Mouse (Mus musculus): ENCODE data around the gene H2-Ab1. TPM values are rescaled to one million over a fixed set of nuclear protein-coding genes. Genes with fewer than 3 reads are reported as not detected.

H2-Ab1 gene
- total RNA-seq, 4 experiments from 2014 or later = 62.4 to 146 (median 115) TPM

DNA sequence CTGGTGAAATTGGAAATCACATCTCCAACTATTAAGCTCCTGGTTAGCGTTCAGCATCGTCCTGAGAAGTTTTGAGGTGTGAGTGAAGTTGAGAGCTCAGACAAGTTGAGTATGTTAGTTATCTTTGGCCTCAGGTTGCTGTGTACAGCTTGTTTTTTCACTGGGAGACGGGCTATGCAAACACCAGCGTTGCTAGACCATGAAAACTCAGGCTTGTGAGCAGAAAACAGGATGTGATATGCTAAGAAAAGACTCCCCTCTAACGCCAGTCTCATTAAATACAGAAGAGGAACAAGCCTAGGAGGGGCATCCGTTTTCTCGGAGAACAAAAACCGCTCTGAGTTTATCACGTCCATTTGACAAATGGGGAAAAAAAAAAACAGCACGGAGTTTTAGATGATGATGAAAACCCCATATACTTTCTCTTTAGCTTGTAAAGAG is 17.9 kb upstream of the H2-Ab1 start:
- DNase-seq = no peak

DNA sequence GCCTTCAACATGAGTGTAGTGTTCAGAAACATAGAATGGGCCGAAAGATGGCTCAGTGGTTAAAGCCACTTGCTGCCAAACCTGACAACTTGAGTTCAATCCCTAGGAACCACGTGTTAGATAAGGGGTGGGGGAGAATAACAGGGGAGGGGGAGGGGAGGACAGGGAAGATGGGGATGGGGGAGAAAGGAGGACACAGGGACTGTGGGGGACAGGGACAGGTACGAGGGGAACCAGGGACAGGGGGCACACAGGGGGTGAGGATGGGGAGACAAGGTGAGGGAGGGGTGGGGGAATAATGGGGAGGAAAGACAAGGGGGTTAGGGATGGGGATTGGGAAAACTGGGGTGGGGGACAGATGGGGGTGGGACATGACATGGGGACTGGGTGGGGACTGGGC is 17.1 kb upstream of the H2-Ab1 start:
- DNase-seq = no peak

DNA sequence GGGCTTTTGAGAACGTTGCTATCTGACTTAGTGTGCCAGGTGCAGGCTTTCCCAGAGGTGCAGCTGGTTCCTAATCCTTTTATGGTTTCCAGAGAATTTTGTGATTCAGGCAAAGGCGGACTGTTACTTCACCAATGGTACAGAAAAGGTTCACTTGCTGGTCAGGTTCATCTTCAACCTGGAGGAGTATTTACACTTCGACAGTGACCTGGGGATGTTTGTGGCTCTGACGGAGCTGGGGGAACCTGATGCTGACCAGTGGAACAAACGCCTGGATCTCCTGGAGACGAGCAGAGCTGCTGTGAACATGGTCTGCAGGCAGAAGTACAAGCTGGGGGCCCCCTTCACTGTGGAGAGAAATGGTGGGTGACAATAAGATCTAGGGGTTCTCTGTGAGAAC is 16.6 kb upstream of the H2-Ab1 start:
- DNase-seq = no peak

DNA sequence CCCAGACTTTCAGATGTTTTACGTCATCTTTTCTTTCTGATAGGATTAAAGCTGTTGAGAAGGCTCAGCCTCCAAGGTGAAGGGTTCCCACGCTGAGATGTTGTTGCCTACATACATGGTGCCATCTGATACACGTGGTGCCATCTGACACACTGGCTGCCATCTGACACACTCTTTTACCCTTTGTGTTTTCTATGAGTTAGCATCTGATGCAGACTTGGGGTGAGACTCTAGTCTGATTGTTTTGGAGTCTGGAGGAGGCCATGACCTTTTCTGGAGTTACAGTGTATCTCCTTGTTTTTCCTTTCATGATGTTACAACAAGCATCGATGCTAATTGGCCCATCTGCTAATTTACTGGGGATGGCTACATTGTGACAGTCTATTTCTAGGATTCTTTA is 12.8 kb upstream of the H2-Ab1 start:
- DNase-seq = no peak

DNA sequence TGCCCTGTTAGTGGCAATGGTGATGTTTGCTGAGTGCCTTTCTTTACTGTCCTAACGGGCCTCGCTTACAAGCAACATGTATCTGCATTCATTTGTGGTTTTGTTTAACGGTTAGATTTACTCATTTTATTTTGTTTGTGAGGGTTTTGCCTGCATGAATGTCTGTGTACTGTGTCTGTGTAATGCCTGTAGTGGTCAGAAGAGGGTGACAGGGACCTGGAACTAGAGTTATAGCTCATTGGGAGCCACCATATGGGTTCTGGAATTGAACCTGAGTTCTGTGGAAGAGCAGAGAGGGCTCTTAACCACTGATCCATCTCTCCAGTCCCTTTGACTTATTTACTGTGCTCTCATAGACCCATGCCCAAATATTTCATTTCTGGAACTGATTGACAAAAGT is 10.4 kb upstream of the H2-Ab1 start:
- DNase-seq = no peak

DNA sequence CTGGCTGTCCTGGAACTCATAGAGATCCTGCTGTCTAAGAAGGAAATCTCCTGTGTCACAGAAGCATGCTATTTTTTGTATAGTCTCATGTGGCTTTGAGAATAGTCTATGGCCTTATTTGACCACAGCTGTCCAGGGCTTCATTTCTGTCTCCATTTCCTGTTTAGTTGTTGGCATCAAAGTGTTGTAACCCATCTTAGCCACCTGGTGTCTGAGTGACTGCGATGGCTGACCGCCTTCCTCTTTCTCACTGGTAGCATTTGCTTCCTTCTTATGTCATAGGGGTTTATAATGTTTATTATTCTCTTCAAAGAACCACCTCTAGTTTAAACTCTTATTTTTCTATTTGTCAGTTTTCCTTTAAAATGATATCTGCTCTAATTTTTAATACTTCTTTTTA is 8.7 kb upstream of the H2-Ab1 start:
- no peak for DNase-seq

DNA sequence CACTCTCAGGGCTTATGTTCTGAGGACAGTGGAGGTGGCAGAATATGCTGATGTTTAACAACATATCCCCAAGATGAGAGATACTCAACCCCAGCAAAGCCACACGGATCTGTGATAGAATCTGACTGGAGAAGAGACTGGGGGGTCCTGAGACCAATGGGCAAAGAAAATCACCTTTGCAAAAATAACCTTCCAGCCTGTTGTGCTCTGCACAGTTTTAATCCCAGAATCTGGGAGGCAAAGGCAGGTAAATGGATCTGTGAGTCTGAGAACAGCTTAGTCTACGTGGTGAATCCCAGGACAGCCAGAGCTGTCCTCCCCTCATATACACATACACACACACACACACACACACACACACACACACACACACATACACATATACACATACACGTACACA is 8.1 kb upstream of the H2-Ab1 start:
- no peak for DNase-seq

DNA sequence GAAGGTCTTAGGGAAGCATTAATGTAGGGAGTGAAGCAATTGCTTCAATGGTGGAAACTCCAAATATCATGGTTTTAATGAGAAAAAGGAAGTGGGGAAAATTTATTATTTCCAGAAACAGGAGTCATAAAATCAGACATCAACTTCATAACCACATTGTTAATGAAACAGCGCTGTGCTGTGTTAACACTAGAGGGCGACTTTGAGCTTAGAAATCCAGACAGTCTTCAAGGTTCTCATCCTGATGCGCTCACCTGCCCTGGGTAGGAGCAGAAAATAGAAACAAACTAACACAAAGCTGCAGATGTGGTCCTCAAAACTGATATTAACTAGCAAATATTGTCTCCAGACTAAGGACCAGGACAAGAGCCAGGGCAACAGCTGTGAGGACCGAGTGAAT is 7.6 kb upstream of the H2-Ab1 start:
- no peak for DNase-seq

DNA sequence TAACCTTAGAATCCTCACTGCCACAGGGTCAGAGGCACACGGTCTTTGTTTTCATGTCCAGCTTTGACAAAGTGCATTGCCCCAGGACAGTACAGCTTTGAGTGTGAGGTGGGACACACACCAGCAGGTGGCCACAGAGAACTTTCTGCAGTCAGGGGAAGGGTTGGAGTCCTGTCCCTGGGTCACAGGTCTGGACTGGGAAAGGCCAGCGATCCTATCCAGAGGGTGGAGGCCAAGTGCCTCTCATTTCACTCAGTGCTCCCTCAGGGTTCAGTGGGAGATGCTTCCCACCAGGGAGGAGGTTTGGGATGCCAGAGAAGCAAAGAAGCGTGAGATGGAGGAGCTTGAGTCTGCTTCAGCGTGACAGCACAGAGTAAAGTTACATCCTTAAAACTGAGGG is 5.8 kb upstream of the H2-Ab1 start:
- no peak for DNase-seq

DNA sequence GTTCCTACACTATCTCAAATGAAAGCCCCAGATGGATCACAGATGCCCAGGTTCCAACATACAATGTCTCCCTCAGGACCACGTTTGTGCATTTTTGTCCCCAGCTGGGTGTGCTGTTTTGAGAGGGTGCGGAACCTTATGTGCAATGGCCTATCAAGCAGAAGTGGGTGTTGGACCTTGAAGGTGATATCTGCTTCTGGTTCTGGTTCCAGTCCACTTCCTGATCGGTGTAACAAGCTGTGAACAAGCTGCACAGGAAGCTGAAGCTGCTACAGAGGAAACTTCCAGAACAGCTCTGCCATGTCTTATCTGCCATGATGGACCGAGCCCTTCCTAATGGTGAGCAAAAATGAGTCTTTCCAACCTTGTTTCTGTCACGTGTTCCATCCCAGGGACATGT is 988 bp upstream of the H2-Ab1 start:
- no peak for DNase-seq

DNA sequence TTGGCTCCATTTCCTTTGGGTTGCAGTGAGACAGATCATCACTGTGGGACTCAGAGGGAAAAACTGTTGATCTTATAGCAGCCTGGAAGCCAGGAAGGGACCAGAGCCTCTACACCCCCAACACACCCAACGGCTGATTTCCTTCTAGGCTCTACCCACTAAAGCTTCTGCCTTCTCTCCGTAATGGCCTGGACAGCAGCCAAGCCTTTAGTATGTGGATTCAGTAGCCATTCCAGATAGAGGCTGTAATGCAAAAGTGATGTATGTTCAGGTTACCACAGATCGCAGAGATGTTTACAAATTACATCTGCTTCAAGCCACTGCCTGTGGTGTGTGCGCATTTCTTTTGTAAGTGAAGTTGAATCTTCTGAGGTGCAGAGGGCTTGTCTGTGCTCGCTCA is 3.1 kb downstream of the H2-Ab1 start:
- no peak for DNase-seq

DNA sequence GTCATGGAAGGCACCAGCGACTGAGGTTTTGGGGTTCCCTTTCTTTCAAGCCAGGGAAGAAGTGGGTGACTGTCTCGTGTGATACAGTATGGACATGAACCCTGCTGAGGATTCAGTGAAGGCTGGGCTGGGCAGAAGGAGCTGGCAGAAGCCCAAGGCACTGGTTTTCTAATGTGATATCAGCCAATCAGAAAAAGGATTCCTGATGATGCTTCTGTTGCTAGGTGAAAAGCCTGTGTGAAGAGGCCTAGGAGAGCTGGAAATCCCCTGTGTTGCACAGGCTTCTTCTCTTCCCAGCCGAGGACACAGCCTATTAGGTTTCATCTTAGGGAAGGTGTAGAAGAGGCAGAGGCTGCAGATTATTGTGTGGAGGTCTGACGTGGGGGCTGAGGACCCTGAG is 4.0 kb downstream of the H2-Ab1 start:
- DNase-seq = peak; percentile 59

DNA sequence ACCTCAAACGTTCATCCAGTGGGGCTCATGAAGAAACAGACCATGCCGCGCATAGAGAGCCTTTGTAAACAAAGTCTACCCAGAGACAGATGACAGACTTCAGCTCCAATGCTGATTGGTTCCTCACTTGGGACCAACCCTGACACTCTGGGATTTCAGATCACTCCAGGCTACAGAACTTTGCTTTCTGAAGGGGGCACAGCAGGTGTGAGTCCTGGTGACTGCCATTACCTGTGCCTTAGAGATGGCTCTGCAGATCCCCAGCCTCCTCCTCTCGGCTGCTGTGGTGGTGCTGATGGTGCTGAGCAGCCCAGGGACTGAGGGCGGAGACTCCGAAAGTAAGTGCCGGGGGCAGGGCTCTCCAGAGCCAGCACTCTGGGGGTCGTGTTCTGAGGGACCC is 5.6 kb downstream of the H2-Ab1 start:
- DNase-seq = peak; percentile 47

DNA sequence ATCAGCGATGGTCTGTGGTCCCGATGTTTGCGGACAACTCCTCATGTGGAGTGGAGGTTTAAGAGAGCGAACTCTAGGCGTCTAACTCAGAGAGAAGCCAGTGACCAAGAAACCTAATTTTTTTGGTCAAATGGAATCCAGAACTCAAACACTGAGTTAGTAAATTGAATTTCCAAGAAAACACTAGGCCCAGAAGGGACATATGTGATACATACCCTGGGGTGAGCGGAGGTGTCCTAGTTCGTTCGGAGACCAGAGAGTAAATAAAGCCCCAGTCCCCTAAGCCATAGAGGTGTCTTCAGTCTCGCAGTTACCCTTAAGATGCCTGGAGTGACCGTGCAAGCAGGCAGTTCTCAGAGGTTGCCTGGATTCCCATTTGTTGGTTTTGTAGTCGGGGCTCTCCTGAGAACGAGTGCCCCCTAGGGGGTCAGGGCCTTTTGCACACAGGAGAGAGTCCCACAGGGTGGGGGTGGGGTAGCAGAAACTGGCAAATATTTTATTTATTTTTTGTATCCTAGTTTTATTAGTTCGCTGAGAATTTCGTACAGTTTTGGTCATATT is 6.4 kb downstream of the H2-Ab1 start:
- DNase-seq = no peak

DNA sequence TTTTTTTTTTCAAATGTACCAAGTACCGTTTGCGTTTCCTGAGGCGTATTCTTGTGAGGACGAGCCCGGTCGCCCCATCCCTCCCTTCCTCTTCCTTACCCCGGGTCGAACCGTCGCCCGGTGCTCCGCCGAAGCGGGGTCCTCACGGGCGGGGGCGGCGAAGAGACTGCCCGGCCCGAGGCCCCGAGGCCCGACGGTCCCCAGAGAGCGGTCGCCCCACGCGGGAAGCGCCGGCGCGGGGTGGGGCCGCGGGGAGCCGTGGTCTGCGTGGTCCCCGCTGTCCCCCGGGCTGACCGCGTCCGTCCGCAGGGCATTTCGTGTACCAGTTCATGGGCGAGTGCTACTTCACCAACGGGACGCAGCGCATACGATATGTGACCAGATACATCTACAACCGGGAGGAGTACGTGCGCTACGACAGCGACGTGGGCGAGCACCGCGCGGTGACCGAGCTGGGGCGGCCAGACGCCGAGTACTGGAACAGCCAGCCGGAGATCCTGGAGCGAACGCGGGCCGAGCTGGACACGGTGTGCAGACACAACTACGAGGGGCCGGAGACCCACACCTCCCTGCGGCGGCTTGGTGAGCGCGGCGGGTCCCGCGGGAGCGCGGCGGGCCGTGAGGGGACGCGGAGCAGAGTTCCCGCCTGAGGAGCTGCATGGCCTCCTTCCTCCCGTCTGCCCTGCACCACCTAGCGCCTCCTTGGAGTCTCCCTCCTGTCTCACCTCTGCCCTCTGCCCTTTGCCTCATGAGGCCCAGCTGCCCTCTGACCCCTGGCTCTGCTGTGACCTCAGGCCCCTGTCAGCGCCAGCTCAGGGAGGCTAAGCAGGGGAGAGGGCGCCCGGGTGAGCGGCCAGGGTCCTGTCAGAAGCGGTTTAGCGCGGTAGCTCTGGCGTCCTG is 7.2 kb downstream of the H2-Ab1 start:
- DNase-seq = no peak

DNA sequence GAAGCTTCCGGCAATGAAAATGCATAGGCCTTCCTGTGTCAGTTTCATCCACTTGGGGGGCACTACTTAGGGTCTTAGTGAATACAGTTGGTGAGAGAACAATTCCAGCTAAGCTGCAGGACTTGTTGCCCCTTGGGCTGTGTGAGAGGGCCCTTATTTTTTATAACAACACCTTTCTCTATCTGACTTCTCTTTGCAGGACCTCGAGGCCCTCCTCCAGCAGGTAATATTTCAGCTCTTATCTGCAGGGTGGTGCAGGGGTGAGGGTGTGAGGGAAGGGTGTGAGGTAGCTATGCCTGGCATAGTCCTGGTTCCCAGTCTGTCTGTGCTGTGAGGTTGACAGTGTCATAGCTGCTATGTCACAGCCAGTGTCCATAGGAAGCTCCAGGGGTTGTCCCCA is 10.8 kb downstream of the H2-Ab1 start:
- no peak for DNase-seq

DNA sequence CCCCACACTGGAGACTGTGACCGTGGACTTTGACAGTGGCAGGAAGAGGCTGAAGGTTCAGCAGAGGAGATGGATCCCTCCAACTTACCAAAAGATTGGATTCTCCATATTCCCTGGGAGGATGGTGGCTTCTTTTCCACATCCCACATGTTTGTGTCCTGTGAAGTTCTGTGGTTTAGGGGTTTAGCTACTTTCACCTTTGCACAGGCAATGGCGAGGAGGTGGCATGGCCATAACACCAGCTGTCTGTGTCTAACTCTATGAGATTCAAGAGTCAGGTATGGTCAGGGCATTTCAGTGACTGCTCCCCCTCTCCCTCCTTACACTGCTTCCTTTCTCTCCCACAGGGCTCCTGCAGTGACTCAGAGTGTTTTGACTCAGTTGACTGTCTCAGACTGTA is 11.3 kb downstream of the H2-Ab1 start:
- DNase-seq = no peak

DNA sequence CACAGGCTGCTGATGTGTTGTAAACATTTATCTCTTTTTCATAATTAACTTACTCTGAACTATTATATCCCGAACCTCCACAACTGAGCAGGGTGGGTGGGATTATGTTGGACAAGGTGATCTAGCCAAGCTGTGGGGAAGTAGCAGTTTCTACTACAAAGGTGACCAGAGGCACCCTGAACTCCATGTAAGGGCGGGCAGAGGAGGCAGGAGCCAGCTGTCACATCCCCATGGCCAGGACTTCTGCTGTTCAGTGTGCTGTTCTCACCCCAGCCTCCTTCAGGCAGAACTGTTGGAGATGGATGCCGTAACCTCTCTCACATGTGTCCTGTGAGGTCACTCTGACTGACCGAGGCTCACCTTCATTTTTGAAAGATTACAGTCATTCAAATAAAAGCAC is 12.3 kb downstream of the H2-Ab1 start:
- no peak for DNase-seq

DNA sequence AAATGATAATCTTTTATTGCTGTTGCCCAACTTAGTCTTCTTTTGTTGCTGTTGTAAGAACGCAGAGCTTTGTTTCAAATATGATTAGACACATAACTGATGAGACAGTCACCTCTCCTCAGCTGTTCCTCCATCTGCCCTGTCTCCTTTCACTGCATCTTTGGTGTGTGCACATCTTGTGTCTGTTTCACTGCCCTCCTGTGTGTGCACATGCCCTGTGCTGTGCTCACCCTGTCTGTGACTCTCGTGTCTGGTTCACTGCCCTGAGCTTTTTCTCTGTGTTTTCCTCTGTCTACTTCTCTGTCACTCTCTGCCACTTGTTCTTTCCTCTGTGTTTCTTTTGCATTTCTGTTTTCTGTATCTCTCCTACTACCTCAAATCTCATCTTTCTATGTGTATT is 12.7 kb downstream of the H2-Ab1 start:
- no peak for DNase-seq

DNA sequence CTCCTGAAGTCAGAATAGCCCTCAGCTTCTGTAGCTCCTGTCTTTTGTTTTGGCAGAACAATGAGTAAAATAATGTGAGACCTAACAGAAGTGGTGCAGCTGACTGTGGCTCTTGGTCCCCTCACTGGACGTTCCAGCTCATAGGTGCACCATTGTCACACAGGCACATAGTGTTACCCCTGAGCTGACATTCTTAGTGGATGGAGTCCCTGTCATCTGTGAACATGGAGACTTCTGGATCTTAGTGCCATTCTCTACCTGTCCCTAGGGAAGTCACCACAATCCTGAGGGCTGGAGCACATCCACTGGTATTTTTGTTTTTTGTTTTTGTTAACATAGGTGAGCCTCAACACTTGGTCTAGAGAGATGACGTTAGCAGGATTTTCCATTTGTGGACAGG is 13.5 kb downstream of the H2-Ab1 start:
- DNase-seq = no peak

DNA sequence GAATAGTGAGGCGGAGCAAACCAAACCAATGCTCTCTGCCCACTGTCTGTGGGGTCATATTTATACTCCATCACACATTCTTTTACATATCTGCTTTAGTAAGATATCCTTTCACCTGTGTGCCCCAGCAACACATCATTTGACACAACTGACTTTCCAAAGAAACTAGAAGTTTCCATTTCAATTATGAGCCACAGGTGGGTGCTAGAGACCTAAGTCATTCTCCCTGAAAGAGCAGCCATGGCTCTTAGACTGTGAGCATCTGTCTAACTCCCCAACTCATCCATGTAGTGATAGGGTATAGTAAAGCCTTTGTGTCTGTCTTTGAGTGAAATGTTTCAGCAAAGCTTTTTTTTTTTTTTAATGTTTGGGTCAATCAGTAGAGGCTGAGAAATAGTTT is 14.6 kb downstream of the H2-Ab1 start:
- DNase-seq = no peak

DNA sequence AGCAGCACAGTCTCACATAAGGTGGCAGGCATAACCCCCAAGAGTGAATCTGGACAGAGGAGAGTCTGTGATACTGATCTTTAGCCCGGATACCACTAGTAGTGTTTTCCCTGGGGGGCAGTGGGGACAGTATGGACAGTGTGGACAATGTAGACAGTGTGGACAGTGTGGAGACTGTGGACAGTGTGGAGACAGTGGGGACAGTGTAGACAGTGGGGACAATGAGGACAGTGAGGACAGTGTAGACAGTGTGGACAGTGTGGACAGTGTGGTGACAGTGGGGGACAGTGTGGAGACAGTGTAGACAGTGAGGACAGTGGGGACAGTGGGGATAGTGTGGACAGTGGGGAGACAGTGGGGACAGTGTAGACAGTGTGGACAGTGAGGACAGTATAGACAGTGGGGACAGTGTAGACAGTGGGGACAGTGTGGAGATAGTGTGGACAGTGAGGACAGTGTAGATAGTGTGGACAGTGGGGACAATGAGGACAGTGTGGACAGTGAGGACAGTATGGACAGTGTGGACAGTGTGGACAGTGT is 23.1 kb downstream of the H2-Ab1 start:
- no peak for DNase-seq

DNA sequence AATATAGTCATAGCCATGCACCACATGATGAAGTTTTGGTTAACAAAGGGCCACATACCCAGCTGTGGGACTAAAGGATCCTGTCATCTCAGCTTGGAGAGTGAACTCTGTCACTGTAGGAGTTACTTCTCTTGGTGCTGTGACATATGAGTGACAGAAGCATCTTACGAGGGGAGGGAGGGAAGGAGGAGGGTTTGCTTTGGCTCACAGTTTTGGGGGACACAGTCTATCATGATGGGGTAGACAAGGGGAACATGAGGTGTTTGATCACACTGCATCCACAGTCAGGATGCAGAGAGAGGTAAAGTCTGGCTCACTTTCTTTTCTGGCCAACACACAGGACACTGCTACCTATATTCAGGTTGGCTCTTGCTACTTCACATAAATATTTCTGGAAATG is 24.3 kb downstream of the H2-Ab1 start:
- no peak for DNase-seq

DNA sequence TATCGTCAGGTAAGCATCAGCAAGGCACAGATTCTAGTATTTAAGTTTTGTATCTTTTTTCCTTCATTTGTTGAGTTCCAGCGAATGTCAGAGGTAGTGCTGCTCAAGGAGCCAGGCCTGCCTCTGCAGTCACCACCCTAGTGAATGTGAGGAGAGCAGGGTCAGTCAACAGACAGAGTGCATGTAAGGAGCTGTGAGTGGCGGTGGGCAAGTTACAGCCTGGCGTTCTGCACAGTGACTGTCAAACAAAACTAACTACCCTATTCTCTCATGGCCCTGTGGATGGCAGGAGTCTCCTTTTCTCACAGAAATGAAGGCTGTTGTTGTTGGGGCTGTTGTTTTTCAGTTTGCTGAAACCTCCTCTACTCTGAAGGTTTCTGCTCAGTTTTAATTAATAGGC is 27.9 kb downstream of the H2-Ab1 start:
- no peak for DNase-seq

All from adrenal gland, adult 8-10 months (tissue).